Mouse (Mus musculus): ENCODE measurements around the gene Trank1.

Trank1 gene

DNA sequence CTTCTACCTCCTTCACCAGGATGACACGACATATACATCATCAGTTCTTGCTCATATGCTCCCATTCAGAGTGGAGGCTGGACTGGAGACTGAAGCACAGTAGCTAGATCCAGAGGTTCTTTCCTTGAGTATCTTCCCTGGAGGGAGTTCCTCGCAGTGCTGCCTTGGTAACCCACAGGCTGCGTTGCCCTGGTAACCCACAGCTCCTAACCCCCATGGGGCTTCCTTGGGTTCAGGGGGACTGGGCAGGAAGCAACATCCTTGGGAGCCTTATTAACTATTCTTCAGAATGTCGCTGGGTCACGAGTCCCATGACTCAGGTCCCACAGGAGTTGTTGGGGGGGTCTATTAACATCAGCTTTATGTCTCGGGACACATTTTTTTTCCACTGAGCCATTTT lies 113.6 kb downstream of the Trank1 start:
- no peak for DNase-seq (ENCODE audit: low read depth, low spot score)

DNA sequence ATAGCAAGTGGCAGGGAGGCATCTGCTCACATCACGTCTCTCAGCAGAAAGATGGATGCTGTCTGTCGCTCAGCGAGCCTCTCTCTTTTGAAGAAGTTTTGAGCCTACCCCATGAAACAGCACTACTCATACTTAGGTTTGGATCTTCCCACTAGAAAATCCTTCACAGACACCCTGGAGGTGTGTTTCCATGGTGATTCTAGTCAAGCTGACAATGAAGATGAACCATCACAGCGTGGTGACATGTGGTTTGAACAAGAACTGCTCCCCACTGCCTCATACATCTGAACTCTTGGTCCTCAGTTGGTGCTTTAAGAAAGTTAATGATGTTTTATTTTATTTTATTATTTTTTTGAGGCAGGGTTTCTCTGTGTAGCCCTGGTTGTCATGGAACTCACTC lies 114.4 kb downstream of the Trank1 start:
- no peak for DNase-seq (ENCODE audit: low read depth, low spot score)

DNA sequence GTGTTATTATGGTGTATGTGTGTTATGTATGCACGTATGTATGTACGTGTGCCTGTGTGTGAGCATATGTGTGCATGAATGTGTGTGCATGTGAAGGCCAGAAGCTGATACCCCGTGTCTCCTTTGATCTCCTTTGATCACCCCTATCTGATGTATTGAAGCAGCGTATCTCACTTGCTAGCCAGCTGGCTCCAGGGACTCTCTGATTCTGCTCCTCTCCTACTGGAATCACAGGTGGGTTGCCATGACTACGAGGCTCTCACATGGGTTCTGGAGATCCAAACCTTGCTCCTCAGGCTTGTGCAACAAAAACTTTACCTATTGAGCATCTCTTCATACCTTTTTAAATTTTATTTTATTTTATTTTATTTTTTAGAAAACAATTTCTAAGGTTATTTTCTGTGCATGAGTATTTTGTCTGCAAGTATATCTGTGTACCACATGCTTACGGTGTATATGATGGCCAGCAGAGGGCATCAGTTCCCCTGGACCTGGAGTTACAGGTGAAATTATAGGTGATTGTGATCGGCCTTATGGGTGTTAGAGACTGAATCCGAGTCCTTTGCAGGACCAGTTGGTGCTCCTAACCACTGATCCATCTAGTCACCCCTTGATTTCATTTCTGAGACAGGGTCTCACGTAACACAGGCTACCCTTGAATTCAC lies 116.5 kb downstream of the Trank1 start:
- no peak for DNase-seq (ENCODE audit: low read depth, low spot score)

DNA sequence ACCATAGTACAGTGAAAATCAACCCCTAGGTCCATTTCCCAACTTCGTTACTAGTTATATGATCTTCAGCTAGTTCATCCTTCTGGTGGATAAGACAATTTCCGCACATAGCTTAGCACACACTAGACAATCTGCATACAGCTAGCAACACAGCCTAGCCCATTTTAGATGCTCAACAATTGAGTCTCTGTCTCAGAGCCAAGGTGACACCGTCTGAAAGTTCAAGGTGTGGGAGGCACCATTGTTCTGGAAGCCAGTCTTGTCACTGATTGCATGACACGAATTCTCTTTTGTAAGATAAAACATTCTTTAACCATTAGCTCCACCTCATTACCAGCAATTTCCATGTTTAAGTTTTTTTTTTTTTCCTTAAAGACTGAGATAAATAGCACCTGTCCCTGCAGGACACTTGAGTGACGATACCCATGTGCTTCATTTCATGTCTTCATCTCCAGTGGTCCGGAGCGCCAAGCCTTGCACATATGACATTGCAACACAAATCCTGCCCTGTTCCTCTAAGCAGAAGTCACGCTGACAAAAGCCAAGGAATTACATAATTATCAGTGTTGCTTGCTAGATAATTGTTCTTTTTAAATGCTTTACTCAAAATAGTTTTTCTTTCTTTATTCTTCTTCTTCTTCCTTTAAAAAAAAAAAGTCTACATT lies 117.3 kb downstream of the Trank1 start:
- no peak for DNase-seq (ENCODE audit: low read depth, low spot score)

DNA sequence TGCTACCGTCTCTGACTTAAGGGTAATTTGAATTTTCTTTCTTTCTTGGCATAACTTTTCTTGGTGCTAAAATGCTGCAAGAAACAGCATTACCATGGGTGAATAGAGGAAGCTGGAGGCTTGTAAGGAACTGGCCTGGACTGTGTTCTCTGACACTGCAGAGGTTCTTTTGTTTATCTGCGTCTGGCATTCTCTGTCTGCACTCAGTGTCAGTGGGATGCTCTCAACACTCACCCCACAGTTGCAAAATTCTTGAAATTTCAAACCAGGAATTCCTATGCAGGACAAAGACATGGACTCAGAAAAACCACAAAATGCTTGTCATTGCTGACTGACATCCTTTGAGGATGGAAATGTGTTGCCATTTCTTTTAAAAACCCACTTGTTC lies 117.8 kb downstream of the Trank1 start:
- DNase-seq (ENCODE audit: low read depth, low spot score): no peak

DNA sequence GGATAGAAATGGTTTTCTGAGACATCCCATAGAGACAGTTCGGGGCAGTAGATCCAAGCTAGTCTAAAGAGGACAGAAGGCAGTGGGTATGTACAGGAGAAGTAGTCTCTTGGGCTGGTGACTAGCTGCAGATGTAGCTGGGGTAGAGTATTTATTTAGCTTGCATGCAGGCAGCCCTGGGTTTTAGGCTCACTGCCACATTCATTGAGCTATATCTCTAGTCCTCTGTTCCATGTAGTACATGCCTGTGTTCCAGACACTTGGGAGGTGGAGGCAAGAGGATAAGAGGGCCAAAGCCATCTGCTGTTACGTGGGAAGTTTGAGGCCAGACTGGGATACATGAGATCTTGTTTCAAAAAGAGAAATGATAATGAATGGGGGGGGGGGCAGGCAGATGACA lies 123.9 kb downstream of the Trank1 start:
- no peak for DNase-seq (ENCODE audit: low read depth, low spot score)

DNA sequence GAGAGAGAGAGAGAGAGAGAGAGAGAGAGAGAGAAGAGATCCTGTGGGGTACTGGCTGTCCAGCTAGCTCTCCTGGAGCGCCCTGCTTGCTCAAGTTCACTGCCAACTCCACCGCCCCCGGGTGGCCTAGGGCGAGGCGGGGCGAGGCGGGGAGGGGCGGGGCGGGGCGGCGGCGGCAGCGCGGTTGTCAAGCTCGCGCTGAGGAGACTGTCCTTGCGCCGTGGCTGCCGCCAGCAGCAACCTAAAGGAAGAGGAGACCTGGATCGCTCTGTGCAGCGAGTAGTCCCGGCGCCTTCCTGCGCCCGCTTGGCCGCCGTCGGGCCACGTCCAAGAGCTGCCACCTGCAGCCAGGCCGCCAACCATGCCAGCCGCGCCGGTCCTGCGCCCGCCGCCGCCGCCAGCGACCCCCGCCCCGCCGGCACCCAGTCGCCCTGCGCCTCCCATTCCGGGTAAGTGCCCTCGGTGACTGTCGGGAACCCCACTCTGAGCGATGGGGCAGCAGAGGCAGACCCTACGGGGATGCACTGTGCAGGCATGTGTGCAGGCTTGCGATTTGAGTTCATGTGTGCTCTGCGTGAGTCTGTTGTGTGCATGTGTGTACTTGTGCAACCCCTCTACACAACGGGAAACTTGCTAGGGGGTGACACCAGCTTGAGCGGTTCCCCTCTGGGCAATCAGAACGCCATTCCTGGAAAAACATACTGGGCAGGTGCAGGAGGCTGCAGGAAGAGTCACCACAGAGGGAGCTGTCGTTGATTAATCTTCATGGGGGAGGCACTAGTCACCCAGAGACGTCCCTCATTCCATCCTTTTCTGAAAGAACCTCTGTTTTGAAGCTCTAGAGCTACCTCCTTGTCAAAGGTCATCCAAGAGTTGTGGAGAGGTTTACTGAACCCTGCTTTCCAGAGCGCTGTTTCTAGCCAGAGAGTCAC lies 127.6 kb downstream of the Trank1 start, which contains the start of gene Dclk3:
Gene Dclk3, plus strand, starts transcription at position 178 of the 932 bp plus-strand sequence.
- DNase-seq (ENCODE audit: low read depth, low spot score): no peak

DNA sequence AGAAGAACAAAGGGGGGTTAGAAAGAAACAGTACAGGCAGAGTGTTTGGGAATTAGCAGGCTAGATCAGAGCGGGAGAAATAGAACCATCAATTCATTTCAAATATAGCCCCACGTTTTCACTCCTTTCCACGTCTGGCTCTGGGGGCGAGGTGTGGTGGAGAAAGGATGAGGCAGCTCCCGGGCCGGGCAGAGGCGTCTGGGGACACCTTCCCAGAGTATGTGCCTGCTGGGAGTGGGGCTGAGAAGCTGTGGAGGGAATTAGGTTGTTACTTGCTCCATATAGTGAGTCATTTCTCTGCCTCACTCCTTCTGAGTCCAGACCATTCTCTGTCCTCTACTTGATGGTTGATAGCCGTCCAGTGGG lies 128.3 kb downstream of the Trank1 start:
- no peak for DNase-seq (ENCODE audit: low read depth, low spot score)

DNA sequence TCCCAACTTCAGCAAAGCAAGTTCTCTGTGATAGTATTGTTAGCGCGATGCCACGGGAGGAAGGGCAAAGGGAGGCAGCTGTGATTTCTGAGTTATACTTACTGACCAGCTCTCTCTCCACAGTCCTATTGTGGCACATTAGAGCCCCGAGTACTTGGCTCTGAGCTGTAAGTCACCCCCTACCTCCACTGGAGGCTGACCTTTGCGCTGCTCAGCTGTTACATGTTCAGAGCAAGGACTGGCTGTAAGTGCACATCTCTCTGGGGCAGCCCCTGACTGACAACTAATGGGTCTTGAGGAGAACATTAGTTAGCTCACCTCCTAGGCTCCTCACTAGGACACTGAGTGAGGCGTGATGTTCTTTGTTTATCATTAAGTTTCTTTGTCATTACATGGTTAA lies 128.9 kb downstream of the Trank1 start:
- no peak for DNase-seq (ENCODE audit: low read depth, low spot score)

DNA sequence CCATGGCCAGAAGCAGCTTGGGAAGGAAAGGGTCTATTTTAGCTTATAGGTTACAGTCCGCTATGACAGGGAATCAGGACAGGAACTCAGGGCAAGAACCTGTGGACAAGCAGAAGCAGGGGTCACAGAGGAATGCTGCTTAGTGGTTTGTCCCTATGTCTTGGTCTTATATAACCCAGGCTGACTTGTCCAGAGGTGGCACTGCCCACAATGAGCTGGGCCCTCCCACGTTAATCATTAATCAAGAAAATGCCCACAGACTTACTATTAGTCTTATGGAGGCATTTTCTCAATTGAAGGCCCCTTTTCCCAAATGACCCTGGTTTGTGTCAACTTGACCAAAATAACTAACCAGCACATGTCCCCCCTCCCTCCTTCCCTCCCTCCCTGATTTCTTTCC lies 129.6 kb downstream of the Trank1 start:
- no peak for DNase-seq (ENCODE audit: low read depth, low spot score)

All from retina, postnatal 7 days (tissue).